Mouse (Mus musculus): ENCODE measurements around the gene Btrc. TPM values are rescaled to one million over a fixed set of nuclear protein-coding genes. Genes with fewer than 3 reads are reported as not detected.

Gene Btrc
- polyA plus RNA-seq, 1 experiment from 2014 or later: 45.0 TPM

- no peaks in the 10 kb centered on the region for H3K9me3 ChIP-seq (ENCODE audit: control insufficient read depth, low read length)
- no peak overlapping the region for H3K27ac ChIP-seq (replicated peaks; ENCODE audit: low read depth, low read length)
- peak overlapping the region; percentile 21; the same call in 1 of the 2 replicates for H3K9ac ChIP-seq (ENCODE audit: low read depth, low read length)
- no peak overlapping the region for H3K4me3 ChIP-seq (ENCODE audit: low read depth, low read length)
- ATAC-seq (ENCODE audit: low read depth) (no peak), DNase-seq (ENCODE audit: low spot score) (no peak)
- 29% methylated on average over 14 of the region's 14 CpGs for WGBS
- H3K4me2 ChIP-seq (ENCODE audit: low read depth, low read length): no peak overlapping the region
- H3K4me1 ChIP-seq (ENCODE audit: control insufficient read depth, insufficient read depth, low read length): peaks cover 15% of the 10 kb centered on the region
- no peaks in the 10 kb centered on the region for H3K27me3 ChIP-seq (replicated peaks; ENCODE audit: control insufficient read depth, insufficient read depth, low read length)
- 0 out of 2 replicates have a peak, but pooled peaks cover 9% of the 10 kb centered on the region for H3K36me3 ChIP-seq (ENCODE audit: control insufficient read depth, insufficient read depth, low read length)
Observed at GRCm38 (mm10) chr19:45567367-45567766, 203.8 kb downstream of the Btrc start.

GRCm38 (mm10) chr19:45573033-45573432, 209.5 kb downstream of the Btrc start:
- Histone ChIP-seq H3K36me3 (ENCODE audit: control insufficient read depth, insufficient read depth, low read length) (peaks cover 20% of the 10 kb centered on the region), H3K4me1 (ENCODE audit: control insufficient read depth, insufficient read depth, low read length) (peaks cover 25% of the 10 kb centered on the region), H3K27me3 (replicated peaks; ENCODE audit: control insufficient read depth, insufficient read depth, low read length) (no peaks in the 10 kb centered on the region), H3K9me3 (ENCODE audit: control insufficient read depth, low read length) (no peaks in the 10 kb centered on the region), H3K27ac (replicated peaks; ENCODE audit: low read depth, low read length) (no peak overlapping the region), H3K4me2 (ENCODE audit: low read depth, low read length) (no peak overlapping the region), H3K9ac (ENCODE audit: low read depth, low read length) (no peak overlapping the region), H3K4me3 (ENCODE audit: low read depth, low read length) (no peak overlapping the region)
- no peak for DNase-seq (ENCODE audit: low spot score)
- WGBS: 68% methylated on average over 6 of the region's 6 CpGs
- ATAC-seq (ENCODE audit: low read depth): no peak

GRCm38 (mm10) chr19:45573861-45574267, 210.3 kb downstream of the Btrc start:
- WGBS: 18% methylated on average over 6 of the region's 6 CpGs
- Histone ChIP-seq H3K27me3 (replicated peaks; ENCODE audit: control insufficient read depth, insufficient read depth, low read length) (no peaks in the 10 kb centered on the region), H3K4me1 (ENCODE audit: control insufficient read depth, insufficient read depth, low read length) (peaks cover 25% of the 10 kb centered on the region), H3K4me3 (ENCODE audit: low read depth, low read length) (no peak overlapping the region), H3K27ac (replicated peaks; ENCODE audit: low read depth, low read length) (no peak overlapping the region), H3K4me2 (ENCODE audit: low read depth, low read length) (no peak overlapping the region), H3K9ac (ENCODE audit: low read depth, low read length) (no peak overlapping the region), H3K9me3 (ENCODE audit: control insufficient read depth, low read length) (no peaks in the 10 kb centered on the region), H3K36me3 (ENCODE audit: control insufficient read depth, insufficient read depth, low read length) (peaks cover 28% of the 10 kb centered on the region)
- DNase-seq (ENCODE audit: low spot score) (peak; percentile 78), ATAC-seq (ENCODE audit: low read depth) (peak; percentile 66; the same call in 1 of the 2 replicates)

GRCm38 (mm10) chr19:45574339-45574898, 210.9 kb downstream of the Btrc start:
- Histone ChIP-seq H3K27me3 (replicated peaks; ENCODE audit: control insufficient read depth, insufficient read depth, low read length) (no peaks in the 10 kb centered on the region), H3K4me2 (ENCODE audit: low read depth, low read length) (no peak overlapping the region), H3K36me3 (ENCODE audit: control insufficient read depth, insufficient read depth, low read length) (peaks cover 34% of the 10 kb centered on the region), H3K9ac (ENCODE audit: low read depth, low read length) (no peak overlapping the region), H3K9me3 (ENCODE audit: control insufficient read depth, low read length) (no peaks in the 10 kb centered on the region), H3K4me1 (ENCODE audit: control insufficient read depth, insufficient read depth, low read length) (peaks cover 25% of the 10 kb centered on the region), H3K27ac (replicated peaks; ENCODE audit: low read depth, low read length) (no peak overlapping the region; the same call in 1 of the 2 replicates), H3K4me3 (ENCODE audit: low read depth, low read length) (no peak overlapping the region)
- peak; percentile 24; the same call in 1 of the 2 replicates for ATAC-seq (ENCODE audit: low read depth)
- peak; percentile 57 for DNase-seq (ENCODE audit: low spot score)
- WGBS: 40% methylated on average over 7 of the region's 7 CpGs

GRCm38 (mm10) chr19:45574941-45575631, 211.6 kb downstream of the Btrc start:
- Histone ChIP-seq H3K4me2 (ENCODE audit: low read depth, low read length) (no peak overlapping the region), H3K4me1 (ENCODE audit: control insufficient read depth, insufficient read depth, low read length) (peaks cover 25% of the 10 kb centered on the region), H3K4me3 (ENCODE audit: low read depth, low read length) (no peak overlapping the region), H3K9me3 (ENCODE audit: control insufficient read depth, low read length) (no peaks in the 10 kb centered on the region), H3K36me3 (ENCODE audit: control insufficient read depth, insufficient read depth, low read length) (peaks cover 35% of the 10 kb centered on the region), H3K27ac (replicated peaks; ENCODE audit: low read depth, low read length) (no peak overlapping the region), H3K9ac (ENCODE audit: low read depth, low read length) (peak overlapping the region; percentile 8; the same call in 1 of the 2 replicates), H3K27me3 (replicated peaks; ENCODE audit: control insufficient read depth, insufficient read depth, low read length) (no peaks in the 10 kb centered on the region)
- 44% methylated on average over 19 of the region's 19 CpGs for WGBS
- ATAC-seq (ENCODE audit: low read depth) (no peak), DNase-seq (ENCODE audit: low spot score) (no peak)

GRCm38 (mm10) chr19:45575632-45576001, 212.1 kb downstream of the Btrc start:
- H3K4me2 ChIP-seq (ENCODE audit: low read depth, low read length): no peak overlapping the region
- H3K27me3 ChIP-seq (replicated peaks; ENCODE audit: control insufficient read depth, insufficient read depth, low read length): no peaks in the 10 kb centered on the region
- no peaks in the 10 kb centered on the region for H3K9me3 ChIP-seq (ENCODE audit: control insufficient read depth, low read length)
- no peak overlapping the region for H3K9ac ChIP-seq (ENCODE audit: low read depth, low read length)
- no peak overlapping the region for H3K4me3 ChIP-seq (ENCODE audit: low read depth, low read length)
- no peak overlapping the region for H3K27ac ChIP-seq (replicated peaks; ENCODE audit: low read depth, low read length)
- H3K4me1 ChIP-seq (ENCODE audit: control insufficient read depth, insufficient read depth, low read length): peaks cover 25% of the 10 kb centered on the region
- H3K36me3 ChIP-seq (ENCODE audit: control insufficient read depth, insufficient read depth, low read length): peaks cover 35% of the 10 kb centered on the region
- ATAC-seq (ENCODE audit: low read depth) (no peak), DNase-seq (ENCODE audit: low spot score) (no peak)
- 15% methylated on average over 8 of the region's 8 CpGs for WGBS

- H3K4me3 ChIP-seq (ENCODE audit: low read depth, low read length): no peak overlapping the region
- no peak overlapping the region for H3K27ac ChIP-seq (replicated peaks; ENCODE audit: low read depth, low read length)
- WGBS: 82% methylated on average over 14 of the region's 14 CpGs
- H3K4me2 ChIP-seq (ENCODE audit: low read depth, low read length): no peak overlapping the region
- DNase-seq (ENCODE audit: low spot score): no peak
- no peak for ATAC-seq (ENCODE audit: low read depth)
- H3K27me3 ChIP-seq (replicated peaks; ENCODE audit: control insufficient read depth, insufficient read depth, low read length): no peaks in the 10 kb centered on the region
- H3K4me1 ChIP-seq (ENCODE audit: control insufficient read depth, insufficient read depth, low read length): peaks cover 30% of the 10 kb centered on the region
- H3K9ac ChIP-seq (ENCODE audit: low read depth, low read length): no peak overlapping the region
- peaks cover 27% of the 10 kb centered on the region for H3K36me3 ChIP-seq (ENCODE audit: control insufficient read depth, insufficient read depth, low read length)
- no peaks in the 10 kb centered on the region for H3K9me3 ChIP-seq (ENCODE audit: control insufficient read depth, low read length)
Observed at GRCm38 (mm10) chr19:45577141-45577750, 213.7 kb downstream of the Btrc start.

- Histone ChIP-seq H3K4me3 (ENCODE audit: low read depth, low read length) (no peak overlapping the region), H3K9ac (ENCODE audit: low read depth, low read length) (no peak overlapping the region), H3K4me1 (ENCODE audit: control insufficient read depth, insufficient read depth, low read length) (peaks cover 33% of the 10 kb centered on the region), H3K36me3 (ENCODE audit: control insufficient read depth, insufficient read depth, low read length) (peaks cover 26% of the 10 kb centered on the region), H3K4me2 (ENCODE audit: low read depth, low read length) (no peak overlapping the region), H3K9me3 (ENCODE audit: control insufficient read depth, low read length) (no peaks in the 10 kb centered on the region), H3K27ac (replicated peaks; ENCODE audit: low read depth, low read length) (no peak overlapping the region), H3K27me3 (replicated peaks; ENCODE audit: control insufficient read depth, insufficient read depth, low read length) (no peaks in the 10 kb centered on the region)
- DNase-seq (ENCODE audit: low spot score) (no peak), ATAC-seq (ENCODE audit: low read depth) (no peak)
- 91% methylated on average over 12 of the region's 12 CpGs for WGBS
Observed at GRCm38 (mm10) chr19:45578976-45579375, 215.4 kb downstream of the Btrc start.
